Mouse (Mus musculus) spleen, adult 12 weeks (tissue): ENCODE data around the gene N4bp2l2.
"Not testable (repeated sequence)": the region's sequence is repeated elsewhere in the genome, so short reads cannot be mapped to it uniquely, and the experiment has no call there.

Experiments used
- DNase-seq: peaks from one replicate; pipeline ENCODE4 v3.0.0; 2022; ENCODE audit warnings: low spot score

Gene N4bp2l2

DNA sequence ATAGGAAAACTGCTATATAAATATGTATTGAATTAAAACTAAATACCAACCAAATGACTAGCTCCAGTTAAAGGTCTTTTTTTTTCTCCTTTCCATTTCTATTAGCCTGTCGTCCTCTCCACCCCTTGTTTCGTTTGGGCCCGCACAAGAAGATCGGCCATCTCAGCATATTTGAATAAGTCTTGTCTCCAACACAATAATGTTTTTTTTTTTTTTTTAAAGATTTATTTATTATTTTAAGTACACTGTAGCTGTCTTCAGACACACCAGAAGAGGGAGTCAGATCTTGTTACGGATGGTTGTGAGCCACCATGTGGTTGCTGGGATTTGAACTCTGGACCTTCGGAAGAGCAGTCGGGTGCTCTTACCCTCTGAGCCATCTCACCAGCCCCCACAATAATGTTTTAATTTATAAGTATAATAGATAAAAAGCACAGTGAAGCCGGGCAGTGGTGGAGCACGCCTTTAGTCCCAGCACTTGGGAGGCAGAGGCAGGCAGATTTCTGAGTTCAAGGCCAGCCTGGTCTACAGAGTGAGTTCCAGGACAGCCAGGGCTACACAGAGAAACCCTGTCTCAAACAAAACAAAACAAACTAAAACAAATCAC is at the start of gene N4bp2l2:
TSS of gene N4bp2l2 (minus strand) at position 51 of the 607 bp plus-strand sequence.
- not testable (repeated sequence) for DNase-seq

DNA sequence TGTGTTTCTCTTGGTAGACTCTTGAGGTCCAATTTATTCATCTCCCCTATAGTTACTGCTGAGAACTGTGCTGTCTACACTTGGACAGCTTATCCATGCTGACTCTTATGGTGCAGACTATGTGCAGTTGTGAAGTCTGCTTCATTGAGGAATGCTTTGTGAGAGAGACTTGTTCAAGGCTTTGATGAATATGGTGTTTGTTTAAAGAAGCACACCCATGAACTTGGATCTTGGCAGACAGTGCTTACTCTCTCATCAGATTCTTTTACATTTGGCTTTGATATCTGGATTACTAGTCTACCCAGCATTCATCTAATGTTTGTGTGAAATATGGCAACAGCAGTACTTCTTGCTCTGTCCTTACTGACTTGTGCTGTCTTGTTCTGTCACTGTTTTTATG is 47.4 kb upstream of the N4bp2l2 start:
- no peak for DNase-seq

DNA sequence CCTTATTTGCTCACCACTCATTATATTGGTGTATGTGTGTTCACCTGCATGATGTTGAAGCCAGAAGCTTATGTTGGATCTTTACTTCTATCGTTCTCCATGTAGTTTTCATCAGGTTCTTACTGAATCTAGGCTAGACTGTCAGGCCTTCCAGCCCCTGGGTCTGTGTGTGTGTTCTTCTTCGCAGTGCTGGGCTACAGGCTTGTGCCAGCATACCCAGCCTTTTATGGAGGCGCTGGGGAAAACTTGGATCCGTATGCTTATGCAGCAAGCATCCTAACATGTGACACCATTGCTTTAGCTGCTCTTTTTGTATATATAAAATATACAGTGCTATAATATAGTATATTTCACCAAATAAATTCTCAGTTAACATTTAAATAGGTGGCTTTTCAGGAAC is 45.5 kb upstream of the N4bp2l2 start:
- DNase-seq = no peak

DNA sequence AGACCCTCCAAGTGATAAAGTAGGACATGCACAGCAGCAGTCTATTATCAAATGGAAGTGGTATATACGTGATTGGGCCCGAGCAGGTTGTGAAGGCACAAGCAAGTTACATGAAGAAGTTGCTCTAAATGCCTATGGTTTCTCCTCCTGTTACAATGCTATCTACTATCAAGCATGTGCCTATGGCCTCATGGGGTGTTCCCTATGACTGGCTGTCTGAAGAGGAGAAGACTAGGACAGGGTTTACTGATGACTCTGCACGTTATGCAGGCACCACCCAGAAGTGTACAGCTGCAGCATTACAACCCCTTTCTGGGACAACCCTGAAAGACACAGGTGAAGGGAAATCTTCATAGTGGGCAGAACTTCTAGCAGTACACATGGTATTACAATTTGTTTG is 41.2 kb upstream of the N4bp2l2 start:
- DNase-seq = not testable (repeated sequence)

DNA sequence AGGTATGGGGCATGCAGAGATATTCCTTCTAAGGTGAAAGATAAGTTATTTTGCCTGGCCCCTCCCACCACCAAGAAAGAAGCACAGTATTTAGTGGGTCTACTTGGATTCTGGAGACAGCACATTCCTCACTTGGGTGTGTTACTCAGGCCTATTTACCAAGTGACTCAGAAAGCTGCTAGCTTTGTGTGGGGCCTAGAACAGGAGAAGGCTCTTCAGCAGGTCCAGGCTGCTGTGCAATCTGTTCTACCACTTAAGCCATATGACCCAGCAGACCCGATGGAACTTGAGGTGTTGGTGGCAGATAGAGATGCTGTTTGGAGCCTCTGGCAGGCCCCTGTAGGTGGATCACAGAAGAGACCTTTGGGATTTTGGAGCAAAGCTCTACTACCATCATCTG is 40.7 kb upstream of the N4bp2l2 start:
- DNase-seq = not testable (repeated sequence)

DNA sequence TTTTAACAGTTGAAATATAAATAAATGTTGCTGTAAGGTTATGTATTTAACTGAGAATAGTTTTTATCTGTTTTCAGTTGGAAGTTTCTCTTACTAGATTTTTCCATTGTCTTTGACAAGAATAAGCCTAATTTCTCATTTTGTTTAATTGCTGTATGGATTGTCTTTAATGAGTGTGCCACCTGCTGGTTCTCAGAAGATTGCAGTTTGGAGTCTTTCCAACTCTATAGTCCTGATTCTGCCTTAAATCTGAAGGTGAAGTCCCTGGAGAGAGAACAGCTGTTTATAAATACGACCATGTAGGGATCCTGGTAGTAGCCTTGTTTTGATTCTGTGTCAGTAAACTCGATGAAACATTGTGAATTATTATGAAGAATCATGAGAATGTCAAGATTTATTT is 36.7 kb upstream of the N4bp2l2 start:
- DNase-seq = no peak

DNA sequence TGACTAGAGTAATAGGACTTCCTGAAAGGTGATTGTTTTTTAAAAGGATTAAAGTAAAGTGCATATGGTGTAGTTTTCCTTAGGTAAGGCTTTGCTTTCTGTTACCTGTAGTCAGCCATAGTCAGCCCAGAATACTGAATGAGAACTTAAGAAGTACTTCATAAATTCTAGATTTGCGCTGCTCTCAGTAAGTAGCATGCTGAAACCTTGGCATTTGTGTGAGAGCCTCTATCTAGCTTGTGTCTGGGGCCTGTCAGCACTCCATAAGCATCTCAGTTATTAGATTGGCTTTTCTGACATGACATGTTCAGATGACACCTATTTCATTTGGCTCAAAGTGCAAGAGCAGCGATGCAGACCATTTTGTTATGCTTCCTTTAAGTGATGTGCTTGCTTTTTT is 27.3 kb upstream of the N4bp2l2 start:
- no peak for DNase-seq

DNA sequence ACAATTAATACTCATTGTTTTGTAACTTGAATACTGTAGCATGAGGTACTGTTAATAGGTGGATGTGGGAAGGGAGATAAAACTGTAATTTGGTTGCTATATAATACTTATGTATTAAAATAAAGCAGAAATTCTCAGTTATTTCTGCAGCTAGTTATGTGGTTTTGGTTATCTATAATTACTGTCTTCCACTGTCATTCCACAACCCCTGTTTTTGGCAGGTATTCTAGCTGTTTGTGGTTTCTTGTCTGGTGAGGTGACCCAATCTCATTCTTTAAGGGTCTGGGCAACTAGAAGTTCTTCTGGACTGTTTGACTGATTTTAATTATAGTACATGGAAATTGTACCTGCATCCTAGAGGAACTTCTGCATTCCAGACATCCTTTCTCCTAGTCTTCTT is 24.7 kb upstream of the N4bp2l2 start:
- DNase-seq = no peak

DNA sequence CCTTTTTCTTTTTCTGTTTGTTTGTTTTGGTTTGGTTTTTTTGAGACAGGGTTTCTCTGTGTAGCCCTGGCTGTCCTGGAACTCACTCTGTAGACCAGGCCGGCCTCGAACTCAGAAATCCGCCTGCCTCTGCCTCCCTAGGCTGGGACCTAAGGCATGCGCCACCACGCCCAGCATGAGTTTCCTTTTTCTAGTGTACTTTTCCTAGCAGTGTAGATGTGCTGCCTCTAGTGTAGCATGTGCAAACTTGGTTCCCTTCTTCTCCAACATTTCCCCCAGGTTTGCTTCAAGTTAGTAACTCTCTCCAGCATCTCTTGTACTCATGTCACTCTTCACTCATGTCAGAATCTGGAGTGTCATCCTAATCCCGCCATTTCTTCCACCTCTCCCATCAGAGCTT is 16.9 kb upstream of the N4bp2l2 start:
- not testable (repeated sequence) for DNase-seq

DNA sequence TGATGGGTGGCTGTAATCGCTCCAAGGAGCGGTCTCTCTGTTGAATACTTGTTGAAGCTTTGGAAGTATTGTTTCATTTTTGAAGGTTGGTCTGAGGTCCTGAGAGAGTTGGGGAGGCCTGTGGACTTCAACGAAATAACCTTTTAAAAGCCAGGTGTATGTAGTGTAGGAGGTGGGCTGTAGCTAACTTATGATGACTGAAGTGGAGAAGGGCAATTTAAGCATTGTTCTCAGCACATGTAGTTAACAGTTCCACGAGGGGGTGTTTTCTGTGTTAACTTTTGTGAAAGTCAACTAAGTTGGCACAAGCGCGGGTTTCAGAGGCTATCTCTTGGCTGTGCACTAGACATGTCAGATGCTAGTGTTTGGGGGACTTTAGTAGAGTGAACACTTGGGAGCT is 8.9 kb upstream of the N4bp2l2 start:
- no peak for DNase-seq

DNA sequence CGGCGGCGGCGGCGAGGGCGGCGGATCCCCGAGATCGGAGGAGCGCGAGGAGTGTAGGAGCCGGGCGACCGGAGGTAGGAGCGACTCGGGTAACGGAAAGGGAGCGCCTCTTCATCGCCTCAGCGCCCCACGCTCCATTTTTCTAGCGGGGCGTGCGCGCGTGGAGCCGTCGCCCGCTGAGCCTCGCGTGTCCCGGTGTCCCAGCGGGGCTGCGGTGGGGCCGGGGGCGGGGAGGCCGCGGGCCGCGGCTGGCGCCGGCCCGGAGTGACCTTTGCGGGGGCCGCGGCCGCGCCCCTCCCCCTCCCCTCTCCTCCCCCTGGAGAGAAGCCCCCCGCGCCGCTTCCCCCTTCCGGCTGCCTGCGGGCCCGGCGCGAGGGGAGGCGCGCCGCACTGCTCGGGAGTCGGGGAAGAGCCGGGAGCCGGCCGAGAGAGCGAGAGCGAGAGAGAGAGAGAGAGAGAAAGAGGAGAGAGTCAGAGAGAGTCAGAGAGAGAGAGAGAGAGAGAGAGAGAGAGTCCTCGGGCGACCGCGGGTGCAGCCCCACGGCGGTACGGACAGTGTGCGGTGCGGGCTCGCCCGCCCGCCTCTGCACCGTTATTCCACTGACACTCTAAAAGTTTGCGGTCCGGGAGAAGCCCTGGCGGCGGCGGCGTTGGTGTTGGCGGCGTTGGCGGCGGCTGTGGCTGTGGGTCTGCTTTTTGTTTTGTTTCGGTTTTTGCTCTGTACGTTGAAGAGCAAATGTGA is 8.1 kb upstream of the N4bp2l2 start:
- peak; percentile 40 for DNase-seq

DNA sequence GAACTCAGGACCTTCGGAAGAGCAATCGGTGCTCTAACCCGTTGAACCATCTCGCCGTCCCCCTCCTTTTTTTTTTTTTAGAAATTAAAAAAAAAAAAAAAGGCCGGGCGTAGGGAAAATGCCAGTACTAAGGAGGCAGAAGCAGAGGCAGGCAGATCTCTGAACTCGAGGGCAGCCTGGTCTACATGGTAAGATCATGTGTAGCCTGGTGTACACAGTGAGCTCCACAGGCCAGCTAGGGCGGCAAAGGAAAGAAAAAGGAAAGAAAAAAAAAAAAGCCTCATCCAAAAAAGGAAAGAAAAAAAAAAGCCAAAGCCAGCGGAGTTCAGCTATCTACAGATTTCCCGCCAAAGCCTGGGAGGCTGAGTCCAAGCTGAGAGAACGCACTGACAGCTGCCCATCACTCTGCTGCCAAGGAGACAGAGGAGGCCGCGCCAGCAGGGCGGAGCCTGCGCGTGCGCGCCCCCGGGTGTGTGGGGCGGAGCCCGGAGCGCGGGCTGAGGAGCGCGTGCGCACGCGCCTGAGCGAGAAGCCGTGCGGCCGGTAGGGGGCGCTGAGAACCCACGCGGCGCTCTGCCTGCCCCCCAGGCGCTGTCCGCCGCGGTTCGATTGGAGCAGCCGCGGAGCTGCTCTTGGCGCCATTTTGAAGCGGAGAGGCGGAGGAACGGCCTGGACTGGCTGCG is 7.3 kb upstream of the N4bp2l2 start, which contains the start of gene Pds5b:
TSS of gene Pds5b (plus strand) at position 587 of the 683 bp plus-strand sequence.
- peak; percentile 91 for DNase-seq

DNA sequence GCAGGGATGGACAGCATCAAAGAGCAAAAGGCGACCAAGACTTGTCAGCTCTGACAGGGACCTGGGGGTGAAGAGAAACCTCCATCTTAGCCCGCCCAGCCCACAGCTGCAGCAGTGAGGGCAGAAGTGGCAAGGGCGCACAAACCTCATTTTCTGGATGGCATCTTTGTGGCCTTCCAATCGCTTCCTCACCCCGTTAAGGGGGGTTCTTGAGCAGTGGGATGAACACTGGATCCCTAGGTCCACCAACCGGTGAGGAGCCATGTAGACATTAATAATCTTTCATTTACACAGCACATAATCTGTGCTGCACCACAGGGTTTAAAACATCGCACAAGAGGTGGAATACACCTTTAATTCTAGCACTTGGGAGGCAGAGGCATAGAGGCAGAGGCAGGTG is 6.4 kb upstream of the N4bp2l2 start:
- no peak for DNase-seq

DNA sequence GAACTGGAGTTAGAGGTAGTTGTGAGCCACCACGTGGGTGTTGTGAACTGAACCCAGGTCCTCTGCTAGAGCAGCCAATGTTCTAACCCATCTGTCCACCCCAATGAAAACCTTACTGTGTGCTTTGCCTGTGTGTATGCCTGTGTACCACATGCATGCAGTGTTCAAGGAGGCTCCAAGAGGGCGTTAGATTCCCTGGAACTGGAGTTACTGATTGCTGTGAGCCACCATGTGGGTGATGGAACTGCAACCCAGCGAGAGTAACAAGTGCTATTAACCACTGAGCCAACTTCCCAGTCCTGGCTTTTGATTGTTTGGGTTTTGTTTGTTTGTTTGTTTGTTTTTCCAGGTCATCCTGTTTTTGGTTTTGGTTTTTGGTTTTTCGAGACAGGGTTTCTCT is 2.7 kb upstream of the N4bp2l2 start:
- no peak for DNase-seq

DNA sequence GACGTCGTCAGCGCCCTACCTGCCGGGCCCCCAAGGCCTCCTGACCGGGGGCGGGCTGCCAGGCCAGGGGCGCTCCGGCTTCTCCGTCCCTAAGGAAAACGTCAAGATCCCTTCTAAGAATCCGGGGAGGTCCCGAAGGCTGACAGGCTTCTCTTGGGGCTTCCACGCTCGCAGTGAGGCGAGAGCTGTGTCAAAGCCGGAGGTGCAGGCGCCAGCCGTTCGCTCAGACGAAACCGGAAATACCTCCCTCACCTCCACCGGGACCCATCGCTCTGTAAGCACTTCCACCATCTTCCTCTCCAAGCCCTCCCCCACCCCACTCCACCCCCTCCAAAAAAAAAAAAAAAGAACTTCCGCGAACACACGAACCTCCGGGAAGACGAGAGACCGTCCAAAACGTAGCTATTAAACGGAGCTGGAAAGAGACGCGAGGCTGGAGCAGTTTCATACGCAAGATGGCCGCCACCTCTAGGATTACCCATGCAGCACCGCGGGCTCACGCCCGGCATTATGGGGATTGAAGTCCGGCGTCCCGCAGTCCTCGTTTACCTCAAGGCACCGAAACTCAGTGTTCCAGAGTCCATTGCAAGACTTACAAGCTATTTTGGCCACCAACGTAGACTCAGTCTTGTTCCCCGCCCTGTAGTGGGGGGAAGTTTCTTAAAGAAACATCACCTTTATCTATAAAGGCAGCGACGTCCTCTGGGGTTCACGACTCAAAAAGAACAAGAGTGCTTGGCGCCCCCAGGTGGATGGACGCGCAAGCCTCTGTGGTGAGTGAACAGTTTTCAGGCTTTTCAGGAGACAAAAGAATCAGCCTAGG is 640 bp downstream of the N4bp2l2 start:
- DNase-seq = peak; percentile 90

DNA sequence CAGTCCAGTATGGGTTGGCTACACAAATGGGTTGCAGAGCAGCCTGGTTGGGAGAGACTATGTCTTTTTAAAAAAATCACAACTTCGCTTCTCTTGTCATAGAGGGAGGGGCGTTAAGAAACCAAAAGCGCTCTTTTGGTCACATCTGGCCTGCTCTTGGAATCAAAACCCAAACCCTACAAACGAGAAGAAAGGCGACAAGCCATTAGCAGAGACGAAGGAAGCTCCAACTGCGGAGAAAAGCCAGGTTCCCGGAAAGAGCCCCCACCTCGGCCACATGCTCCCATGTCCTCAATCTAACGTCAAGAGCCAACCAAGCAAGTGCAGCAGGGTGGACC is 1.2 kb downstream of the N4bp2l2 start:
- DNase-seq = no peak

DNA sequence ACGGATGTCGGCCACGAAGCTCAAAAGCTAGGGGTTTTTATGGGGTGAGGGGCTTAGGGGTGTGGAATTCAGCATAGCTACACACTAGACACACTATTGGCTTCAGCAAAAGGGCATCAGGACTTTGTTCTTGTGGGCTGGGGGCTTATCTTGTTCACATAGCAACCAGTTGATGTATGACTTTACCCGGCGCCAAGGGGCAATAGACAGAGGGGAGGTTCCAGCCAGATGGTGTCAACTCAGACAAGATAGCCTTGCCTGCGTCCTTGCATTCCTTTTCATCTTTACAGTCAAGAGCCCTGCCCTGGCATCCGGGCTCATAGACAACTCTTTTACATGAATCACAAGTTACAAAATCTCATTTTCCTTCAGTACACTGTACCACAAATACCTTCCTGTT is 2.1 kb downstream of the N4bp2l2 start:
- not testable (repeated sequence) for DNase-seq

DNA sequence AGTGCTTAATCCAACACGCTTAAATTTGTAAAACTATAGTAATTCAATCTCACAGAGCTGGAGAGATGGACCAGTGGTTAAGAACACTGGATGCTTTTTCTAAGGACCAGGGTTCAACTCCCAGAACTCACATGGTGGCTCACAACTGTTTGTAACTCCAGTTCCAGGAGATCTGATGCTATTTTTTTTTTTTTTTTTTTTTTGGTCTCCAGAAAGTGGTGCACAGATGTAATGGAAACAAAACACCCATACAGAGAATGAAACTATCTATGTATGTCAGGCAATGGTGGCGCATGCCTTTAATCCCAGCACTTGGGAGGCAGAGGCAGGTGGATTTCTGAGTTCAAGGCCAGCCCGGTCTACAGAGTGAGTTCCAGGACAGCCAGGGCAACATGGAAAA is 5.7 kb downstream of the N4bp2l2 start:
- DNase-seq = not testable (repeated sequence)

DNA sequence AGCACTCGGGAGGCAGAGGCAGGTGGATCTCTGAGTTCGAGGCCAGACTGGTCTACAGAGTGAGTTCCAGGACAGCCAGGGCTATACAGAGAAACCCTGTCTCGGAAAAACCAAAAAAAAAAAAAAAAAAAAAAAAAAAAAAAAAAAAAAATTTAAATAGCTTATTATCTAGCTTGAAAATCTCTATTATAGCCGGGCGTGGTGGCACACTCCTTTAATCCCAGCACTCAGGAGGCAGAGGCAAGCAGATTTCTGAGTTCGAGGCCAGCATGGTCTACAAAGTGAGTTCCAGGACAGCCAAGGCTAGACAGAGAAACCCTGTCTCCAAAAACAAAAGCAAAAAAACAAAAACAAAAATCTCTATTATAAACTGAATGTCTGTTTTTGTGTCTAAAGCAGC is 6.6 kb downstream of the N4bp2l2 start:
- DNase-seq = not testable (repeated sequence)

DNA sequence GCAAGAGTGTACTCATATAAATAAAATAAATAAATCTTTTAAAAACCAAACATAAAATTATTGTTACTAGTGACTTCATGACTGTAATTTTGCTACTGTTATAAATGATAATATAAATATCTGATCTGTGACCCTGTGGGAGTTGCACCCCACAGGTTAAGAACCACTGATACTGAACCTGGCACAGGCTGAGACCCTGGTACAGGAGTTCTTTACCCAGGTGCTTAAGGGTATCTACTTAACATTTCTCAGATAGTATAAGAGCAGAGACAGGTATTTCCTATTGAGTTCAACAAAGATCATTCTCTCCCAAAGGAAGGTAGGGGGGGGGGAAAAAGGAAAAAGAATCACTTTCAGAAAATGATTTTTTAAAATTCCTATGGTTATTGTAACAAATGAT is 11.4 kb downstream of the N4bp2l2 start:
- no peak for DNase-seq

DNA sequence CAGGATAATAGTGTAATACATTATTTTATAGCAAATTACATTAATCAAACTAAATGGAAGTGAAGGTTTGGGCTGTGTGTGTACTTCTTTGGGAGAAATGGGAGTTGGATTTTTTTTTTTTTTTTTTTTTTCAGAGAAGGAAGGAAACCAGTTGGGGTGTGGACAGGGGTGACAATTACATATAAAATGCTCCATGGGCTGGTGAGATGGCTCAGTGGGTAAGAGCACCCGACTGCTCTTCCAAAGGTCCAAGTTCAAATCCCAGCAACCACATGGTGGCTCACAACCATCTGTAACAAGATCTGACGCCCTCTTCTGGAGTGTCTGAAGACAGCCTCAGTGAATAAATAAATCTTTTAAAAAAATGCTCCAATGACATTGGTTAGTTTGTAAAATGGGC is 13.4 kb downstream of the N4bp2l2 start:
- no peak for DNase-seq

DNA sequence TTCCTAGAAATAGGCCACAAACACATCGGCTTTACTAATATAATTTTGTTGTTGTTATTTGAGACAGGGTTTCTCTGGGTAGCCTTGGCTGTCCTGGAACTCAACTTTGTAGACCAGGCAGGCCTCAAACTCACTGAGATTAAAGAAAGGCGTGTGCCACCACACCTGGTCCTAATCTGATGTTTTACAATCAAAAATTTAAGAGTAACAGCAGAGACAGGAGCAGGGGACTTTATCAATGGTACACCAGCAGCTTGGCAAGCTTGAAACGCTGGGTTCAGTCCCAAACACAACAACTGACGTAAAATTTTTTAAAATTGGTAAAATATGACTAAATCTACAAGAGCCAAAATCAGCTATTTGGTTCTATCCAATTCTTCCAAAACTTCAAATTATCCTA is 21.1 kb downstream of the N4bp2l2 start:
- no peak for DNase-seq
